ENCODE assay signal across 8 mouse cellular contexts in the genomic region with DNA sequence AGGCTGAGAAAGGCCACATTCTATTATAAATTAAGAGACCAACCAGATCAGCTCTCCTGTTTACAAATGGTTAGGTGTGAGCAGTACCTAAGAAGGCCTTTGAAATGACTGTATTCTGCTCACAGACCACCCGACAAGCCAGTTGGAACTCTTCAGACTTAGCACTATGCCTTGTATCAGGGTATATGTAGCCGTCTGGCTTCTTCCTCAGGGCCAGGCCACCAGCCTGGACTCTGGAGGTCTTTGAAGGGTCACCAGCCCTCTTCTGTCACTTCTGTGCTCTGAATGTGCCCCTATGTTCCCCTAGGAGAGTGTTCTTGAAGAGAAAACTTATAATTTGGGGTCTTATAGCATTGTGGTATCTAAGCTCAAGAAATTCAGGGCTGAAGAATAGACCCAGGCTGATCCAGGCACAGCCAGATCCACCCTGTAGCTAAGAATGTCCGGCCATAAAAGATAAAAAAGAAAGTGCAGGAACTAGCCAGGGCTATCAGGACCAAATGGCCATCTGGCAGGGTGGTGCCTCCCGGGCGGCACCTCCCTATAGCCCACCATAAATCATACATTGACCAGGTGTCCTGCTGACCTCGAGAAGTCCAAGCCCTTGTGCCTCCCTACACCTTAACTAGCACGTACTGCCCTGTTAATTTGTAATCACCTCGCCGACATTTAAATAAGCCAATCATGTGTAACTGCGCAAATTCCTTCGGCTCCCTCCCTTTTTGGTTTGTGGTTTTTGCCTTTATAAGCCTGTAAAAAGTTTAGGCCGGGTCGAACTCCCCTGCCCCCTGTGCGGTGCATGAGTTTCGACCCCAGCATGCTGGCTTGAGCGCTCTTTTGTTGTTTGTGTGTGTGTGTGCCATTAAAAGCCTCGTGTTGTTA.
DNase-seq lines count a peak whose midpoint lies in the region; ATAC-seq lines count a peak whose summit lies in the region.
"Not testable (repeated sequence)": the region's sequence is repeated elsewhere in the genome, so short reads cannot be mapped to it uniquely, and the experiment has no call there.

No protein-coding gene starts in this region.

- peak; percentile 61 for ATAC-seq in kidney, embryonic 15.5 days (replicated peaks; ENCODE audit: low FRiP score)
- ATAC-seq in limb, embryonic 13.5 days (ENCODE audit: low FRiP score, low read depth), result not testable (repeated sequence)

- peak; percentile 10 for DNase-seq in embryo, embryonic 9.5 days (ENCODE audit: extremely low spot score)
- DNase-seq in heart, embryonic 10.5 days (ENCODE audit: low spot score), result peak; percentile 59
- peak; percentile 79 for DNase-seq in kidney, adult 11 months
- peak; percentile 51 to 74 for DNase-seq in kidney, adult 8-10 months
- peak; percentile 34 for DNase-seq in kidney, postnatal 10 days
- peak; percentile 41 to 43 for DNase-seq in kidney, postnatal 36 days

- H3K4me1 ChIP-seq in heart, embryonic 10.5 days, result 0 out of 2 replicates have a peak, but pooled peaks cover 12% of the 10 kb centered on the region
- H3K4me1 ChIP-seq in kidney, embryonic 15.5 days, result peaks cover 12% of the 10 kb centered on the region
- H3K4me1 ChIP-seq in limb, embryonic 13.5 days, result peaks cover 12% of the 10 kb centered on the region

- H3K4me2 ChIP-seq in kidney, embryonic 15.5 days, result peak overlapping the region; percentile 10; the same call in 1 of the 2 replicates
- 0 out of 2 replicates have a peak overlapping the region, but pooled peaks have one; percentile 11 for H3K4me2 ChIP-seq in limb, embryonic 13.5 days (replicated peaks)

- H3K9me3 ChIP-seq in heart, embryonic 10.5 days; kidney, embryonic 15.5 days (replicated peaks); limb, embryonic 13.5 days: not testable (repeated sequence)

- not testable (repeated sequence) for H3K36me3 ChIP-seq in heart, embryonic 10.5 days; kidney, embryonic 15.5 days; limb, embryonic 13.5 days

- not testable (repeated sequence) for H3K4me3 ChIP-seq in heart, embryonic 10.5 days; kidney, embryonic 15.5 days (replicated peaks); limb, embryonic 13.5 days

- not testable (repeated sequence) for H3K27me3 ChIP-seq in heart, embryonic 10.5 days (ENCODE audit: insufficient read depth, poor library complexity, severe bottlenecking); kidney, embryonic 15.5 days; limb, embryonic 13.5 days

- H3K27ac ChIP-seq in heart, embryonic 10.5 days, result peak overlapping the region; percentile 53; the same call in 1 of the 2 replicates
- H3K27ac ChIP-seq in kidney, embryonic 15.5 days, result peak overlapping the region; percentile 81
- H3K27ac ChIP-seq in limb, embryonic 13.5 days, result not testable (repeated sequence)

- WGBS in heart, embryonic 10.5 days, result 79% methylated on average over 17 of the region's 17 CpGs
- 11% methylated on average over 17 of the region's 17 CpGs for WGBS in kidney, embryonic 15.5 days
- 15% methylated on average over 17 of the region's 17 CpGs for WGBS in limb, embryonic 13.5 days

- H3K9ac ChIP-seq in kidney, embryonic 15.5 days; limb, embryonic 13.5 days: not testable (repeated sequence)

Comparison
In these comparisons a context has a peak if more than half of its experiments do, and no peak if none do; other contexts are left out.
1. DNase-seq: peak in every context shown above with its lines; median percentile 79 in kidney, adult 11 months; 62 in kidney, adult 8-10 months; 59 in heart, embryonic 10.5 days; 42 in kidney, postnatal 36 days; 34 in kidney, postnatal 10 days; 10 in embryo, embryonic 9.5 days.